Mouse (Mus musculus): ENCODE measurements around the gene Synrg. TPM values are rescaled to one million over a fixed set of nuclear protein-coding genes. Genes with fewer than 3 reads are reported as not detected.

The Synrg gene
- total and polyA plus RNA-seq, 3 experiments = 9.5 to 25.2 (median 15.8) TPM

DNA sequence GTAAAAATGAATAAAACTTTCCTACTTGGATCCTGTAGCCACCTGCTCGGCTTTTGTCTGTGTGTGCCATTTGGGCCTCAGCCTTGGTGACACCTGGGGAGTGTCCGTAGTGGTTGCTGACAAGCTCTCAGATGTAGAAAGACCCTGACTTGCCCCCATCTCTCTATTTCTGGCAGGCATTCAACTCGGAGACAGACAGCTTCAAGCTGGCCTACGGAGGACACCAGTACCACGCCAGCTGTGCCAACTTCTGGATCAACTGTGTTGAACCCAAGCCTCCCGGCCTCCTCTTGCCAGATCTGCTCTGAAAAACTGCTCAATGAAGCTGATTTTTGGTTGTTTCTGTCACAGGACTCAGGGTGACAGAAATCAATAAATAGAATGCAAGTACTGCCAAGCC lies 76.4 kb downstream of the Synrg start:
- Histone ChIP-seq H3K27me3 (replicated peaks) (no peaks in the 10 kb centered on the region), H3K4me2 (ENCODE audit: insufficient read depth, low read depth, poor library complexity, severe bottlenecking) (no peak overlapping the region), H3K4me3 (replicated peaks in 1 of 3; ENCODE audit: low read depth in 2 of 3, low read length in 2 of 3, poor library complexity in 1 of 3) (no peak overlapping the region), H3K79me2 (replicated peaks; ENCODE audit: control insufficient read depth, extremely low read depth, insufficient read depth, poor library complexity, severe bottlenecking) (no peaks in the 10 kb centered on the region), H3K9me3 (replicated peaks; ENCODE audit: low read length) (no peaks in the 10 kb centered on the region), H3K4me1 (ENCODE audit: control insufficient read depth in 1 of 2, insufficient read depth in 2 of 2) (peaks cover 7 to 31% of the 10 kb centered on the region in 2 experiments), H3K27ac (ENCODE audit: insufficient read depth, low read depth) (no peak overlapping the region), H3K9ac (ENCODE audit: insufficient read depth, low read depth) (no peak overlapping the region), H3K36me3 (replicated peaks in 1 of 2; ENCODE audit: control insufficient read depth in 1 of 2, insufficient read depth in 1 of 2, low read length in 1 of 2) (peaks cover 24 to 47% of the 10 kb centered on the region in 2 experiments)
- dilution Hi-C loops (cut with MboI; ENCODE audit: extremely low pct_ligation_motif_present, extremely low pct_unique_long_range_greater_than_20kb, low sequenced_read_pairs) (no loop called here), in situ Hi-C loops (cut with MboI; ENCODE audit: low pct_ligation_motif_present, low pct_unique_long_range_greater_than_20kb, low sequenced_read_pairs) (loop anchor here (10.0 kb wide), 1 partner anchor 256 kb away; no protein-coding TSS in a partner anchor)
- no peak for DNase-seq (ENCODE audit: extremely low read depth)
- no peak for TF ChIP-seq JUN (IDR thresholded peaks at IDR 0.05; ENCODE audit: insufficient read depth, low read depth, low read length)

DNA sequence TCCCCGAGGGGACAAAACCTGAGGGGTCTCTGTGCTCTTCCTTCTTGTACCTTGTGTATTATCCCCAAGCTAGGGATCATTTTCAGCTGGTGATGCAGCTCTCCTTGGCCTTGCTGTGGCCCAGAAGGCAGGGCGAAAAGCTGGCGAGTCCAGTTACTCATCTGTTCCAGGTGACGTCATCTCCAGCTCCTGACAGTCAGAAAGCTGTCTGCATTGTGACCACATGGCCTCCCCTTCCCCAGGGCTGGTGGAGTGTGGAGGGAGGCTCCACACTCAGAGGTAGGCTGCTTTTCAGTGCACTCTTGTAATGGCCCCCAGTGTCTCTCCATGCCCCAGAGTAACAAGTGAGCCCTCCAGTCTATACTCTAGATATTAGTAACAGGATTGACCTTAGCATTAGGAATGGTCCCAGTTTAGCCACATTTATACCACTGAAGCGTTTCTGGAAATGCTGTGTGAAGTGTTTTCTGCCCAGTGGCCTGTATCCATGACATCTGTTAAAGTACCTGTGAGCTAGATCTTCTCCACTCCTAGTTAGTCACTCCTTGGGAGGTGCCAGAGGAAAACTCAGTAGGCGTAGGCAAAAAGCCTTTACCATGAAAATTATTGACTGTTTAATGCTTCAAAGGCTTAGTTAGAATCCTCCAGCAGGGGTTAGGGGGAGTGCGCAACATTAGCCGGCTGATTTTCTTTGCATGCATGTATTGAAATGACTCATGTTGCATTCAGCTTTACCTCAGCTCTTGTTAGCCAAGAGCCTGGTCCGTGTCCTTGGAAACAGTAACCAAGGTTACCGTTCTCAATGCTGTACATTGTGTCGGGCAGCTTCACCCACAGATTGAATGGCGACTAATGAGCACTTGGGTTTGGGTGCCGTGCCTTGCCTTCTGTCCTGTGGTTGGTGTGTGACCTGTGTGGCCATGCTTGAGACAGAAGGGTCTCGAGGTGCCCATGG lies 78.9 kb downstream of the Synrg start:
- dilution Hi-C loops (cut with MboI; ENCODE audit: extremely low pct_ligation_motif_present, extremely low pct_unique_long_range_greater_than_20kb, low sequenced_read_pairs) (no loop called here), in situ Hi-C loops (cut with MboI; ENCODE audit: low pct_ligation_motif_present, low pct_unique_long_range_greater_than_20kb, low sequenced_read_pairs) (loop anchor here (10.0 kb wide), 1 partner anchor 258 kb away; no protein-coding TSS in a partner anchor)
- peak; percentile 98 for DNase-seq (ENCODE audit: extremely low read depth)
- H3K9ac ChIP-seq (ENCODE audit: insufficient read depth, low read depth) = peak overlapping the region; percentile 38; the same call in 1 of the 2 replicates
- H3K4me1 ChIP-seq (ENCODE audit: control insufficient read depth in 1 of 2, insufficient read depth in 2 of 2) = peaks cover 7 to 39% of the 10 kb centered on the region in 2 experiments
- H3K79me2 ChIP-seq (replicated peaks; ENCODE audit: control insufficient read depth, extremely low read depth, insufficient read depth, poor library complexity, severe bottlenecking) = no peaks in the 10 kb centered on the region
- peaks cover 39 to 56% of the 10 kb centered on the region in 2 experiments for H3K36me3 ChIP-seq (replicated peaks in 1 of 2; ENCODE audit: control insufficient read depth in 1 of 2, insufficient read depth in 1 of 2, low read length in 1 of 2)
- peak overlapping the region; percentile 75 for H3K4me2 ChIP-seq (ENCODE audit: insufficient read depth, low read depth, poor library complexity, severe bottlenecking)
- no peak overlapping the region for H3K4me3 ChIP-seq (replicated peaks in 1 of 3; ENCODE audit: low read depth in 2 of 3, low read length in 2 of 3, poor library complexity in 1 of 3)
- H3K27ac ChIP-seq (ENCODE audit: insufficient read depth, low read depth) = peak overlapping the region; percentile 88
- no peaks in the 10 kb centered on the region for H3K9me3 ChIP-seq (replicated peaks; ENCODE audit: low read length)
- no peaks in the 10 kb centered on the region for H3K27me3 ChIP-seq (replicated peaks)
- TF ChIP-seq JUND (conservative IDR thresholded peaks at IDR 0.05; ENCODE audit: low read depth, low read length) (peak; percentile 99), ZC3H11A (IDR thresholded peaks at IDR 0.05; ENCODE audit: low read depth, low read length) (no peak), ZKSCAN1 (IDR thresholded peaks at IDR 0.05; ENCODE audit: borderline replicate concordance, low read depth, low read length) (no peak), CHD2 (IDR thresholded peaks at IDR 0.05; ENCODE audit: low read length) (peak; percentile 83), ZNF384 (IDR thresholded peaks at IDR 0.05; ENCODE audit: low read depth, low read length) (0 out of 2 replicates have a peak, but pooled peaks have one; percentile 17), USF2 (conservative IDR thresholded peaks at IDR 0.05; ENCODE audit: low read depth, low read length) (no peak; the same call in 1 of the 2 replicates), NRF1 (IDR thresholded peaks at IDR 0.05; ENCODE audit: low read depth, low read length) (no peak), JUN (IDR thresholded peaks at IDR 0.05; ENCODE audit: insufficient read depth, low read depth, low read length) (peak; percentile 100), MAZ (IDR thresholded peaks at IDR 0.05; ENCODE audit: low read depth, low read length) (peak; percentile 66), SIN3A (IDR thresholded peaks at IDR 0.05; ENCODE audit: low read length) (peak; percentile 98), PAX5 (IDR thresholded peaks at IDR 0.05; ENCODE audit: low read length) (no peak), EP300 (IDR thresholded peaks at IDR 0.05; ENCODE audit: low read length) (peak; percentile 96), POLR2A (IDR thresholded peaks at IDR 0.05; ENCODE audit: low read depth, low read length) (peak; percentile 75), MYC (IDR thresholded peaks at IDR 0.05; ENCODE audit: low read depth, low read length) (peak; percentile 100), CTCF (conservative IDR thresholded peaks at IDR 0.05 in 1 of 2, IDR thresholded peaks at IDR 0.05 in 1 of 2; ENCODE audit: low read depth in 2 of 2, low read length in 2 of 2) (0 out of 4 replicates have a peak, but pooled peaks of 1 of the 2 experiments have one; percentile 10), ZMIZ1 (IDR thresholded peaks at IDR 0.05; ENCODE audit: low read depth, low read length) (peak; percentile 89; the same call in 1 of the 2 replicates), CHD1 (IDR thresholded peaks at IDR 0.05; ENCODE audit: low read depth, low read length) (peak; percentile 78; the same call in 1 of the 2 replicates), BHLHE40 (IDR thresholded peaks at IDR 0.05; ENCODE audit: low read depth, low read length) (peak; percentile 74), TBP (conservative IDR thresholded peaks at IDR 0.05; ENCODE audit: low read depth, low read length) (peak; percentile 65; the same call in 1 of the 2 replicates), POLR2AphosphoS2 (IDR thresholded peaks at IDR 0.05; ENCODE audit: low read depth, low read length) (peak; percentile 75), MXI1 (IDR thresholded peaks at IDR 0.05; ENCODE audit: low read depth, low read length) (peak; percentile 98), RCOR1 (conservative IDR thresholded peaks at IDR 0.05; ENCODE audit: low read depth, low read length) (peak; percentile 88), MAFK (IDR thresholded peaks at IDR 0.05; ENCODE audit: insufficient replicate concordance, low read length) (no peak), TCF12 (IDR thresholded peaks at IDR 0.05; ENCODE audit: low read depth, low read length) (peak; percentile 89), USF1 (IDR thresholded peaks at IDR 0.05; ENCODE audit: low read depth, low read length) (peak; percentile 40), UBTF (IDR thresholded peaks at IDR 0.05; ENCODE audit: low read depth, low read length) (no peak), MEF2A (IDR thresholded peaks at IDR 0.05; ENCODE audit: borderline replicate concordance, low read depth, low read length) (peak; percentile 87), SMC3 (IDR thresholded peaks at IDR 0.05; ENCODE audit: low read depth, low read length) (peak; percentile 25; the same call in 1 of the 2 replicates), HCFC1 (IDR thresholded peaks at IDR 0.05; ENCODE audit: low read depth, low read length) (peak; percentile 60), RAD21 (IDR thresholded peaks at IDR 0.05; ENCODE audit: low read depth, low read length) (no peak; the same call in none of the 2 replicates)

All from CH12.LX (cell line).